In genomic region chr8:127381259-127381658, GRCm38 (mm10) we compare ENCODE assay signal across 23 mouse cellular contexts.
"Had no signal": no experiment of that assay in that cellular context is flagged by ENCODE, and none has a peak within 500 bp of the region (broad histone marks: within the 10 kb centered on the region; RNA-seq: fewer than 3 reads in every experiment).

No protein-coding gene starts in this region.

- H3K4me3 ChIP-seq: gastrocnemius, adult 2 months; heart, embryonic 10.5 days; heart, embryonic 12.5 days; hindbrain, embryonic 10.5 days; hindbrain, embryonic 12.5 days; kidney, embryonic 15.5 days; left cerebral cortex, adult 2 months; limb, embryonic 10.5 days; limb, embryonic 12.5 days; liver, embryonic 13.5 days; liver, embryonic 15.5 days had no signal

- DNase-seq: gastrocnemius, adult 2 months; gastrocnemius, postnatal 10 days; gastrocnemius, postnatal 25 days; heart, adult 18-20 months; heart, postnatal 10 days; heart, postnatal 4 days; kidney, adult 11 months; kidney, adult 2 months; kidney, adult 9 months; kidney, postnatal 14 days; kidney, postnatal 36 days; layer of hippocampus, adult 9-11 months; liver; liver, embryonic 13.5 days had no signal

- H3K27me3 ChIP-seq: heart, embryonic 12.5 days; hindbrain, embryonic 12.5 days; kidney, embryonic 15.5 days; limb, embryonic 12.5 days; liver, embryonic 13.5 days; liver, embryonic 15.5 days had no signal
